Mouse (Mus musculus) c-Kit-negative CD71-positive TER-119-positive erythroid progenitor cells, embryonic 14.5 days (primary cell): ENCODE data around the gene Slc2a9.

Experiments used
- DNase-seq: peaks from one replicate; pipeline ENCODE4 v3.0.0-alpha.2; 2013; ENCODE audit warnings: low read depth, low spot score

Slc2a9 gene

GRCm38 (mm10) chr5:38469891-38470578, 32.9 kb downstream of the Slc2a9 start:
- DNase-seq = peak; percentile 45

- no peak for DNase-seq
These were observed 36.3 kb downstream of the Slc2a9 start for GRCm38 (mm10) chr5:38466569-38467110.

- DNase-seq = no peak
These were observed 41.7 kb downstream of the Slc2a9 start for GRCm38 (mm10) chr5:38461261-38461660.

- DNase-seq = no peak
These were observed 52.0 kb downstream of the Slc2a9 start for GRCm38 (mm10) chr5:38450936-38451335.

GRCm38 (mm10) chr5:38449607-38450006, 53.3 kb downstream of the Slc2a9 start:
- DNase-seq = no peak

GRCm38 (mm10) chr5:38448121-38448520, 54.8 kb downstream of the Slc2a9 start:
- DNase-seq = no peak

GRCm38 (mm10) chr5:38446316-38446975, 56.5 kb downstream of the Slc2a9 start:
- no peak for DNase-seq

- DNase-seq = no peak
These were observed 61.7 kb downstream of the Slc2a9 start for GRCm38 (mm10) chr5:38441088-38441839.

- no peak for DNase-seq
These were observed 62.5 kb downstream of the Slc2a9 start for GRCm38 (mm10) chr5:38440252-38441005.

- DNase-seq = no peak
These were observed 66.3 kb downstream of the Slc2a9 start for GRCm38 (mm10) chr5:38436681-38437080.

- no peak for DNase-seq
These were observed 68.1 kb downstream of the Slc2a9 start for GRCm38 (mm10) chr5:38434875-38435274.

GRCm38 (mm10) chr5:38431201-38431600, 71.7 kb downstream of the Slc2a9 start:
- DNase-seq = no peak

GRCm38 (mm10) chr5:38429106-38429505, 73.8 kb downstream of the Slc2a9 start:
- DNase-seq = no peak

- DNase-seq = no peak
These were observed 75.2 kb downstream of the Slc2a9 start for GRCm38 (mm10) chr5:38427757-38428156.

- DNase-seq = peak; percentile 16
These were observed 77.4 kb downstream of the Slc2a9 start for GRCm38 (mm10) chr5:38425569-38425968.

GRCm38 (mm10) chr5:38422426-38422825, 80.5 kb downstream of the Slc2a9 start:
- no peak for DNase-seq

GRCm38 (mm10) chr5:38418799-38419198, 84.1 kb downstream of the Slc2a9 start:
- no peak for DNase-seq

GRCm38 (mm10) chr5:38403612-38404011, 99.3 kb downstream of the Slc2a9 start:
- no peak for DNase-seq

- no peak for DNase-seq
These were observed 100.7 kb downstream of the Slc2a9 start for GRCm38 (mm10) chr5:38402288-38402687.

GRCm38 (mm10) chr5:38388857-38389256, 114.1 kb downstream of the Slc2a9 start:
- DNase-seq = no peak

- DNase-seq = no peak
These were observed 114.5 kb downstream of the Slc2a9 start for GRCm38 (mm10) chr5:38388420-38388823.

- DNase-seq = no peak
These were observed 123.0 kb downstream of the Slc2a9 start for GRCm38 (mm10) chr5:38379970-38380369.
